Mouse (Mus musculus) lung, embryonic 14.5 days (tissue): ENCODE measurements at regions not wholly inside any gene's neighbourhood (a gene's known extent, or its start where the extent isn't known, plus 50 kb on each side); places are given as distances from the start of the nearest gene placed in this dataset.
A peak's percentile ranks its signal among the peaks of the same experiment; 100 is the strongest.

Source experiments
- ATAC-seq: fragments of 200-750 bp; cut with Nextera tagmentation; 2 replicates; pipeline ENCODE4 v1.8.0; 2017; ENCODE audit warnings: mild to moderate bottlenecking, moderate TSS enrichment, moderate library complexity; ENCODE audit not compliant: insufficient read depth
- DNase-seq: peaks from one replicate; pipeline ENCODE4 v3.0.0-alpha.2; 2015
- H3K27ac ChIP-seq: fragments of 300-500 bp; sonication (generic); 2 replicates; pipeline ENCODE4 v1.5.1; 2014; ENCODE audit warnings: low read depth, mild to moderate bottlenecking, moderate library complexity
- H3K27me3 ChIP-seq: fragments of 300-500 bp; sonication (generic); 2 replicates; pipeline ENCODE4 v1.6.1; 2014; ENCODE audit warnings: low read length, control low read depth; ENCODE audit not compliant: insufficient read depth
- H3K36me3 ChIP-seq: fragments of 300-500 bp; sonication (generic); 2 replicates; pipeline ENCODE4 v1.6.1; 2014; ENCODE audit warnings: control low read depth; ENCODE audit not compliant: insufficient read depth
- H3K4me1 ChIP-seq: fragments of 300-500 bp; sonication (generic); 2 replicates; pipeline ENCODE4 v1.6.1; 2014; ENCODE audit warnings: antibody characterized with exemption, control low read depth; ENCODE audit not compliant: insufficient read depth
- H3K4me2 ChIP-seq: fragments of 300-500 bp; sonication (generic); 2 replicates; pipeline ENCODE4 v1.6.1; 2014; ENCODE audit warnings: mild to moderate bottlenecking
- H3K4me3 ChIP-seq: fragments of 300-500 bp; sonication (generic); 2 replicates; pipeline ENCODE4 v1.5.1; 2014; ENCODE audit warnings: low read depth, low read length
- H3K9ac ChIP-seq: fragments of 300-500 bp; sonication (generic); 2 replicates; pipeline ENCODE4 v1.6.1; 2014
- H3K9me3 ChIP-seq: fragments of 300-500 bp; sonication (generic); 2 replicates; pipeline ENCODE4 v1.6.1; 2016; ENCODE audit warnings: low read depth, low read length, control low read depth
- CTCF ChIP-seq: IDR thresholded peaks from 2 replicates; pipeline ENCODE4 v1.5.1; 2016; ENCODE audit warnings: antibody characterized with exemption, low read depth
- WGBS: fragments of 180-500 bp; shearing (Covaris S2); extraction: QIAGEN DNeasy Blood & Tissue Kit; methylation state at CpG from one replicate; pipeline ENCODE4 v1.1.7; 2014; 5-methylcytosine and 5-hydroxymethylcytosine counted together

DNA sequence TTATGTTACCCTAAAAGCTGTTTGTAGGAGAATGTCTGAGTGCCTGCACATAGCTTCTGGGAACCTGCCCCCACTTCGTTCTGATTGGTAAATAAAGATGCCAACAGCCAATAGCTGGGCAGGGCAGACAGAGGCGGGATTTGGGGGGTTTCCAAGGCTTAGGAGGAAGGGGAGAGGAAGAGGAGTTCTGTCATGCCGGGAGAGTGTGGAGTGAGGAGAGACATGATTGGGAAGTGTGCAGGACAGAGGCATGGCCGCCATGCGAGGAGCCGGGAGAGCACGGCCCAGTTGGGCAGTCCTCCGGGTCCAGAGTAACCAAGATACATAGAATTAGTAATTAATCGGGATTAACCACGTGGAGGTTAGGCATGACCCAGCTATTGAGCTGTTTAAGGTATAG lies 202.7 kb upstream of the Irx3 start:
- H3K4me1 ChIP-seq, result no peaks in the 10 kb centered on the region
- no peak overlapping the region for H3K27ac ChIP-seq
- no peaks in the 10 kb centered on the region for H3K9me3 ChIP-seq
- ATAC-seq (peak; percentile 62; the same call in 1 of the 2 replicates), DNase-seq (peak; percentile 65)
- H3K4me2 ChIP-seq, result peak overlapping the region; percentile 29; the same call in 1 of the 2 replicates
- no peak overlapping the region for H3K4me3 ChIP-seq
- H3K9ac ChIP-seq, result no peak overlapping the region
- WGBS, result 55% methylated on average over 10 of the region's 10 CpGs
- H3K27me3 ChIP-seq, result peaks cover 3% of the 10 kb centered on the region; the same call in 1 of the 2 replicates
- no peaks in the 10 kb centered on the region for H3K36me3 ChIP-seq
- no peak for TF ChIP-seq CTCF

GRCm38 (mm10) chr8:92000368-92000767 lies 198.5 kb upstream of the Irx3 start:
- TF ChIP-seq CTCF, result no peak
- no peak overlapping the region for H3K4me2 ChIP-seq
- DNase-seq (no peak), ATAC-seq (no peak)
- H3K4me1 ChIP-seq, result peaks cover 4% of the 10 kb centered on the region; the same call in 1 of the 2 replicates
- peaks cover 3% of the 10 kb centered on the region; the same call in 1 of the 2 replicates for H3K27me3 ChIP-seq
- no peak overlapping the region for H3K9ac ChIP-seq
- no peak overlapping the region for H3K27ac ChIP-seq
- no peak overlapping the region for H3K4me3 ChIP-seq
- 88% methylated on average over 1 of the region's 1 CpGs for whole genome bisulfite sequencing
- H3K36me3 ChIP-seq, result no peaks in the 10 kb centered on the region
- H3K9me3 ChIP-seq, result no peaks in the 10 kb centered on the region

- H3K9me3 ChIP-seq, result no peaks in the 10 kb centered on the region
- peaks cover 3% of the 10 kb centered on the region; the same call in 1 of the 2 replicates for H3K27me3 ChIP-seq
- no peak overlapping the region for H3K9ac ChIP-seq
- WGBS, result 69% methylated on average over 5 of the region's 5 CpGs
- H3K4me1 ChIP-seq, result peaks cover 4% of the 10 kb centered on the region; the same call in 1 of the 2 replicates
- no peaks in the 10 kb centered on the region for H3K36me3 ChIP-seq
- ATAC-seq (no peak), DNase-seq (no peak)
- no peak overlapping the region for H3K27ac ChIP-seq
- H3K4me3 ChIP-seq, result no peak overlapping the region
- H3K4me2 ChIP-seq, result no peak overlapping the region
- no peak for TF ChIP-seq CTCF
These were observed 197.8 kb upstream of the Irx3 start for GRCm38 (mm10) chr8:91999661-92000060.

- H3K4me1 ChIP-seq, result peaks cover 4% of the 10 kb centered on the region; the same call in 1 of the 2 replicates
- H3K9ac ChIP-seq, result no peak overlapping the region
- no peak overlapping the region for H3K4me3 ChIP-seq
- no peak for TF ChIP-seq CTCF
- H3K9me3 ChIP-seq, result no peaks in the 10 kb centered on the region
- DNase-seq (no peak), ATAC-seq (no peak)
- peaks cover 3% of the 10 kb centered on the region; the same call in 1 of the 2 replicates for H3K27me3 ChIP-seq
- H3K4me2 ChIP-seq, result no peak overlapping the region
- H3K36me3 ChIP-seq, result no peaks in the 10 kb centered on the region
- no peak overlapping the region for H3K27ac ChIP-seq
- WGBS, result 53% methylated on average over 2 of the region's 2 CpGs
These were observed 197.3 kb upstream of the Irx3 start for GRCm38 (mm10) chr8:91999189-91999588.

DNA sequence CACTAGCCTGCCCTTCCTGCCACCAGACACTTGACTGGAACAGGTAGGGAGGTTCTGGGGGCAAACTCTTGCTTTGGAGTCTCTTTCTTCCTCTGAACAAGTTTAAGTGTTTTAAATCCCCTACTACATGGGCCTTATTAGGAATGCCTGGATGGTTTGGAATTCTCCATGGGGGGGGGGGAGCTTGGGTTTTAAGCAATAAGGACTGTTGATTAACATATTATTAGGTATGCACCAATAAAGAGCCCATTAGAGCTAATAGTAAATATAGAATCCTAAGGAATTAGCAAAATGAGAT lies 196.0 kb upstream of the Irx3 start:
- DNase-seq (no peak), ATAC-seq (no peak)
- no peak for TF ChIP-seq CTCF
- no peaks in the 10 kb centered on the region for H3K36me3 ChIP-seq
- peaks cover 12% of the 10 kb centered on the region; the same call in 1 of the 2 replicates for H3K27me3 ChIP-seq
- peaks cover 4% of the 10 kb centered on the region; the same call in 1 of the 2 replicates for H3K4me1 ChIP-seq
- no peak overlapping the region for H3K4me2 ChIP-seq
- H3K4me3 ChIP-seq, result no peak overlapping the region
- H3K9ac ChIP-seq, result no peak overlapping the region
- no peak overlapping the region for H3K27ac ChIP-seq
- no peaks in the 10 kb centered on the region for H3K9me3 ChIP-seq

DNA sequence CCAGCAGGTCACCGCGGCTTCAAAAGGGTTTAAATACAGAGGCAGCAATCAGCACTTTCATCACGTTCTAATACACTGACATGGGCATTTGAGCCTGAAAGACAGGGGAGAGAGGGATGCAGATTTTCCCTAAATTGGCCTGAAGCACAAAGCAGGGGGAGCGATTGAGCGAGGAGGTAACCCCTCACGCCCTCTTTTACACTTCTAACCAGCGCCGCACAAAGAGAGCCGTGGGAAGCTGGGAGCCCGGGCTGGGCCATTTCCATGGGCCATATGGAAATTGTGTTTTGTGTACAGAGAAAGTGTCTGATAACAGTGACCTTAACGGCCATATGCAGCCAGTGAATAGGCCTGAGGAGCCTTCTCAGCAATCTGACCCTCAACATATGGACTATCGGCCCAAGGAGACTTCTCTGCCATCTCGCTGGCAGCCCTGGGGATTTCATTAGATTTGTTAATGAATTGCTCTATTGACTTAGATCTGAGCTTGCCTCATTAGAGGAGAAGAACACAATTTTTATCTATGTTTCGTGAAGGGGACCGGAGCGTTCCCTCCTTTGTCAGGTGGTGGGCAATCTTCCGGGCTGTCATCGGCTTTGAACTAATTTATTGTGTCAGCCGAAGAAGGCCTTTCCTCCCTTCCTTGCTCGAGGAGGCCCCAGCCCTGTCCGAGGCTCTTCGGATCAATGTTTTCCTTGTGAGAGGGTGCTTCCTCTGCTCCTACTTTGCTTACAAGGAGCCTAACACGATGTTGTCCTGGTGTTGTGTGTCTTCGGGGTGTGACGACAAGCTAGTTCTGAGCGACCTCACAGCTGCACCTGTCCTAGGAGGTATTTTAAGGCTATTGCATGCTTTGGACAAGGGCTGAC lies 195.4 kb upstream of the Irx3 start:
- Histone ChIP-seq H3K4me1 (peaks cover 4% of the 10 kb centered on the region; the same call in 1 of the 2 replicates), H3K9ac (no peak overlapping the region), H3K36me3 (no peaks in the 10 kb centered on the region), H3K4me2 (no peak overlapping the region), H3K27me3 (peaks cover 12% of the 10 kb centered on the region; the same call in 1 of the 2 replicates), H3K27ac (no peak overlapping the region), H3K9me3 (no peaks in the 10 kb centered on the region), H3K4me3 (no peak overlapping the region)
- DNase-seq, result no peak
- ATAC-seq, result no peak
- WGBS, result 57% methylated on average over 26 of the region's 26 CpGs
- no peak for TF ChIP-seq CTCF

DNA sequence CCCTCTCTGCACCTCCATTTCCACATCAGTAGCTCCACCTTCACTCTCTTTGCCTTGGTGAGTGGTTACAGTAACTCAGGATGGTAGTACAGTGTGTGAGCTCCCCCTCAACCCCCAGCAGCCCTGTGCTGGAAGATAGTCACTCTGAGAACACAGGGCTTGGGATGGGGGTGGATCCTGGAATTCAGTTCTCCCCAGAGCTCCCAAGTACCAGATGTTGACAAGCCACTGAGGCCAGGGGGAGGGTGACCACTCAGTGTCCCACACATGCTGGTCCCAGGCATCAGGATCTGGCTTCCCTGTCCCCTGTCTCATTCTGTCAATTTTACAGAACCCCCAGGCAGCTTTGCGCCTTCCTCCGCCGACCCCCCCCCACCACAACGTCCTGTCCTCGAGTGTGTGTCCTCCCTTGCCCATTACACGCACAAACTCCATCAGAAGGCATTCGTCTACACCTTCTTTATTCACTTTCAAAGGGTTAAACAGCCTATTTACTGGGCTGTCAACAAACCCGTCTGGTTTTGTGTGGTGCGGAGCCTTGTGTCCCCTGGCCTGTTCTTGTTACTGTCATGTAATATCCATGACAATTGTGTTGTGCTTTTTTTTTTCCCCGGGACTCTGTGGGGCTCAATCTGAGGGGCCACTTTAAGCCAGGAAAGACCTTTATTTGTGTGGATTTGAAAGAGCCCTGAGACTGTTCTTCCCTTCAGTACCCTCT lies 194.6 kb upstream of the Irx3 start:
- Histone ChIP-seq H3K9ac (no peak overlapping the region), H3K4me1 (peaks cover 8% of the 10 kb centered on the region), H3K36me3 (no peaks in the 10 kb centered on the region), H3K4me2 (no peak overlapping the region), H3K27ac (no peak overlapping the region), H3K27me3 (peaks cover 12% of the 10 kb centered on the region; the same call in 1 of the 2 replicates), H3K9me3 (no peaks in the 10 kb centered on the region), H3K4me3 (no peak overlapping the region)
- DNase-seq, result no peak
- TF ChIP-seq CTCF, result no peak
- ATAC-seq, result no peak
- 42% methylated on average over 10 of the region's 10 CpGs for WGBS
